Mouse (Mus musculus) lung, embryonic 14.5 days (tissue): ENCODE measurements around the gene Phlda3. TPM values are rescaled to one million over a fixed set of nuclear protein-coding genes. Genes with fewer than 3 reads are reported as not detected.

ENCODE experiments used
- ATAC-seq: fragments of 200-750 bp; cut with Nextera tagmentation; 2 replicates; pipeline ENCODE4 v1.8.0; 2017; ENCODE audit warnings: mild to moderate bottlenecking, moderate TSS enrichment, moderate library complexity; ENCODE audit not compliant: insufficient read depth
- DNase-seq: peaks from one replicate; pipeline ENCODE4 v3.0.0-alpha.2; 2015
- H3K27ac ChIP-seq: fragments of 300-500 bp; sonication (generic); 2 replicates; pipeline ENCODE4 v1.5.1; 2014; ENCODE audit warnings: low read depth, mild to moderate bottlenecking, moderate library complexity
- H3K27me3 ChIP-seq: fragments of 300-500 bp; sonication (generic); 2 replicates; pipeline ENCODE4 v1.6.1; 2014; ENCODE audit warnings: low read length, control low read depth; ENCODE audit not compliant: insufficient read depth
- H3K36me3 ChIP-seq: fragments of 300-500 bp; sonication (generic); 2 replicates; pipeline ENCODE4 v1.6.1; 2014; ENCODE audit warnings: control low read depth; ENCODE audit not compliant: insufficient read depth
- H3K4me1 ChIP-seq: fragments of 300-500 bp; sonication (generic); 2 replicates; pipeline ENCODE4 v1.6.1; 2014; ENCODE audit warnings: antibody characterized with exemption, control low read depth; ENCODE audit not compliant: insufficient read depth
- H3K4me2 ChIP-seq: fragments of 300-500 bp; sonication (generic); 2 replicates; pipeline ENCODE4 v1.6.1; 2014; ENCODE audit warnings: mild to moderate bottlenecking
- H3K4me3 ChIP-seq: fragments of 300-500 bp; sonication (generic); 2 replicates; pipeline ENCODE4 v1.5.1; 2014; ENCODE audit warnings: low read depth, low read length
- H3K9ac ChIP-seq: fragments of 300-500 bp; sonication (generic); 2 replicates; pipeline ENCODE4 v1.6.1; 2014
- H3K9me3 ChIP-seq: fragments of 300-500 bp; sonication (generic); 2 replicates; pipeline ENCODE4 v1.6.1; 2016; ENCODE audit warnings: low read depth, low read length, control low read depth
- CTCF ChIP-seq: IDR thresholded peaks from 2 replicates; pipeline ENCODE4 v1.5.1; 2016; ENCODE audit warnings: antibody characterized with exemption, low read depth
- WGBS: fragments of 180-500 bp; shearing (Covaris S2); extraction: QIAGEN DNeasy Blood & Tissue Kit; methylation state at CpG from one replicate; pipeline ENCODE4 v1.1.7; 2014; 5-methylcytosine and 5-hydroxymethylcytosine counted together
- polyA plus RNA-seq: library from polyadenylated mRNA; unstranded; fragments of >200 nt; fragmentation: Nextera tagmentation; extraction: Ambion mirVana; gene quantifications from 2 replicates; pipeline ENCODE4 v1.2.1, GENCODE M21; 2014

The Phlda3 gene
- polyA plus RNA-seq, 1 experiment from 2014 or later = 79.5 TPM

- no peak within 1 kb of the TSS for H3K4me3 ChIP-seq
These were observed 13.0 kb downstream of the Phlda3 start, which contains the start of gene Tnni1 for GRCm38 (mm10) chr1:135778780-135779535. TSS of gene Tnni1 (plus strand) at chr1:135779434.

GRCm38 (mm10) chr1:135780649-135781048, 14.7 kb downstream of the Phlda3 start:
- Histone ChIP-seq H3K4me3 (no peak overlapping the region), H3K27me3 (no peaks in the 10 kb centered on the region), H3K9me3 (no peaks in the 10 kb centered on the region), H3K36me3 (no peaks in the 10 kb centered on the region), H3K9ac (no peak overlapping the region), H3K27ac (peak overlapping the region; percentile 61; the same call in 1 of the 2 replicates), H3K4me1 (peaks cover 12% of the 10 kb centered on the region; the same call in 1 of the 2 replicates), H3K4me2 (no peak overlapping the region)
- TF ChIP-seq CTCF = no peak
- 40% methylated on average over 4 of the region's 4 CpGs for WGBS
- no peak for ATAC-seq
- no peak for DNase-seq

More at GRCm38 (mm10) chr1:135778780-135779535, 13.0 kb downstream of the Phlda3 start, which contains the start of gene Tnni1:
- no peaks in the 10 kb centered on the region for H3K9me3 ChIP-seq
- 12% methylated on average over 22 of the region's 22 CpGs for WGBS
- peak; percentile 73 for DNase-seq
- peak within 1 kb of the TSS; percentile 31 for H3K4me2 ChIP-seq
- H3K27me3 ChIP-seq = no peaks in the 10 kb centered on the region
- peak within 1 kb of the TSS; percentile 61 for H3K27ac ChIP-seq
- H3K9ac ChIP-seq = no peak within 1 kb of the TSS
- TF ChIP-seq CTCF = no peak
- H3K4me1 ChIP-seq = peaks cover 12% of the 10 kb centered on the region; the same call in 1 of the 2 replicates
- peak; percentile 77 for ATAC-seq
- H3K36me3 ChIP-seq = no peaks in the 10 kb centered on the region

- Histone ChIP-seq H3K4me3 (no peak overlapping the region), H3K27ac (no peak overlapping the region), H3K4me2 (no peak overlapping the region), H3K4me1 (peaks cover 10% of the 10 kb centered on the region; the same call in 1 of the 2 replicates), H3K27me3 (no peaks in the 10 kb centered on the region), H3K9ac (no peak overlapping the region), H3K9me3 (no peaks in the 10 kb centered on the region), H3K36me3 (no peaks in the 10 kb centered on the region)
- TF ChIP-seq CTCF = peak; percentile 97
- DNase-seq = peak; percentile 94
- peak; percentile 66 for ATAC-seq
- 11% methylated on average over 13 of the region's 13 CpGs for WGBS
These were observed 15.3 kb downstream of the Phlda3 start for GRCm38 (mm10) chr1:135781220-135781619.

- peaks cover 10% of the 10 kb centered on the region; the same call in 1 of the 2 replicates for H3K4me1 ChIP-seq
- DNase-seq (peak; percentile 38), ATAC-seq (no peak)
- WGBS = 59% methylated on average over 10 of the region's 10 CpGs
- no peak overlapping the region for H3K4me2 ChIP-seq
- H3K27me3 ChIP-seq = no peaks in the 10 kb centered on the region
- H3K36me3 ChIP-seq = no peaks in the 10 kb centered on the region
- 0 out of 2 replicates have a peak overlapping the region, but pooled peaks have one; percentile 26 for H3K27ac ChIP-seq
- no peak overlapping the region for H3K9ac ChIP-seq
- H3K9me3 ChIP-seq = no peaks in the 10 kb centered on the region
- no peak for TF ChIP-seq CTCF
- no peak overlapping the region for H3K4me3 ChIP-seq
These were observed 16.9 kb downstream of the Phlda3 start for GRCm38 (mm10) chr1:135782816-135783215.

- ATAC-seq (peak; percentile 59; the same call in 1 of the 2 replicates), DNase-seq (peak; percentile 91)
- no peaks in the 10 kb centered on the region for H3K9me3 ChIP-seq
- no peak overlapping the region for H3K4me3 ChIP-seq
- H3K27me3 ChIP-seq = no peaks in the 10 kb centered on the region
- TF ChIP-seq CTCF = peak; percentile 88
- peaks cover 3% of the 10 kb centered on the region; the same call in 1 of the 2 replicates for H3K4me1 ChIP-seq
- no peaks in the 10 kb centered on the region for H3K36me3 ChIP-seq
- no peak overlapping the region; the same call in 1 of the 2 replicates for H3K27ac ChIP-seq
- H3K4me2 ChIP-seq = no peak overlapping the region
- H3K9ac ChIP-seq = no peak overlapping the region
- 43% methylated on average over 3 of the region's 3 CpGs for WGBS
These were observed 21.9 kb downstream of the Phlda3 start for GRCm38 (mm10) chr1:135787799-135788198.

GRCm38 (mm10) chr1:135788708-135789107, 22.8 kb downstream of the Phlda3 start:
- TF ChIP-seq CTCF = peak; percentile 57
- WGBS = 19% methylated on average over 10 of the region's 10 CpGs
- DNase-seq (peak; percentile 59), ATAC-seq (no peak)
- H3K4me1 ChIP-seq = peaks cover 9% of the 10 kb centered on the region
- H3K27ac ChIP-seq = peak overlapping the region; percentile 12; the same call in 1 of the 2 replicates
- H3K4me2 ChIP-seq = peak overlapping the region; percentile 39
- H3K9ac ChIP-seq = no peak overlapping the region
- no peaks in the 10 kb centered on the region for H3K27me3 ChIP-seq
- no peak overlapping the region for H3K4me3 ChIP-seq
- H3K9me3 ChIP-seq = no peaks in the 10 kb centered on the region
- H3K36me3 ChIP-seq = no peaks in the 10 kb centered on the region

GRCm38 (mm10) chr1:135789815-135790214, 23.9 kb downstream of the Phlda3 start:
- TF ChIP-seq CTCF = peak; percentile 93
- no peak overlapping the region for H3K27ac ChIP-seq
- H3K9ac ChIP-seq = no peak overlapping the region
- peaks cover 17% of the 10 kb centered on the region for H3K4me1 ChIP-seq
- DNase-seq (peak; percentile 88), ATAC-seq (no peak)
- H3K9me3 ChIP-seq = no peaks in the 10 kb centered on the region
- H3K27me3 ChIP-seq = no peaks in the 10 kb centered on the region
- H3K36me3 ChIP-seq = no peaks in the 10 kb centered on the region
- H3K4me3 ChIP-seq = no peak overlapping the region
- WGBS = 12% methylated on average over 5 of the region's 5 CpGs
- H3K4me2 ChIP-seq = no peak overlapping the region
